Mouse (Mus musculus) granulocyte monocyte progenitor cell, adult 5-6 weeks (primary cell): ENCODE measurements around the gene Zfhx2. TPM values are rescaled to one million over a fixed set of nuclear protein-coding genes. Genes with fewer than 3 reads are reported as not detected.
A peak's percentile ranks its signal among the peaks of the same experiment; 100 is the strongest.

Experiments used
- ATAC-seq: replicated peaks from 2 replicates; pipeline ENCODE4 v1.8.0; 2016; ENCODE audit warnings: mild to moderate bottlenecking, moderate TSS enrichment, inconsistent platforms; ENCODE audit not compliant: poor library complexity, severe bottlenecking
- total RNA-seq, 2 experiments: library from RNA; stranded (forward) in 1 of 2; stranded (reverse) in 1 of 2; fragments of 200-712, 200-1000 nt in 1 of 2; fragments of >200 nt in 1 of 2; fragmentation: Nextera tagmentation in 1 of 2; gene quantifications; 2 replicates each; pipeline ENCODE4 v1.2.3; 2014 to 2017

The Zfhx2 gene
- total RNA-seq, 2 experiments from 2014 or later = 0.26 to 3.0 TPM

GRCm38 (mm10) chr14:55106990-55107389, 14.9 kb upstream of the Zfhx2 start:
- ATAC-seq = no peak

GRCm38 (mm10) chr14:55105836-55106809, 14.0 kb upstream of the Zfhx2 start, which contains the start of gene Ap1g2:
TSS of gene Ap1g2 (minus strand) at chr14:55106593.
- peak; percentile 80 for ATAC-seq

- ATAC-seq = peak; percentile 18; the same call in 1 of the 2 replicates
These were observed 13.3 kb upstream of the Zfhx2 start for GRCm38 (mm10) chr14:55105386-55105785.

GRCm38 (mm10) chr14:55104365-55104764, 12.2 kb upstream of the Zfhx2 start:
- no peak for ATAC-seq

GRCm38 (mm10) chr14:55102253-55102785, 10.2 kb upstream of the Zfhx2 start:
- ATAC-seq = no peak

- ATAC-seq = no peak
These were observed 9.5 kb upstream of the Zfhx2 start for GRCm38 (mm10) chr14:55101592-55101991.

GRCm38 (mm10) chr14:55098067-55098466, 5.9 kb upstream of the Zfhx2 start:
- peak; percentile 44 for ATAC-seq

GRCm38 (mm10) chr14:55097646-55098045, 5.5 kb upstream of the Zfhx2 start:
- no peak for ATAC-seq

GRCm38 (mm10) chr14:55096573-55097087, 4.5 kb upstream of the Zfhx2 start:
- ATAC-seq = no peak

- no peak for ATAC-seq
These were observed 3.5 kb upstream of the Zfhx2 start for GRCm38 (mm10) chr14:55095671-55096070.

- ATAC-seq = no peak
These were observed 3.1 kb upstream of the Zfhx2 start for GRCm38 (mm10) chr14:55095263-55095662.

- ATAC-seq = peak; percentile 51
These were observed 2.6 kb upstream of the Zfhx2 start, which contains the start of gene Thtpa for GRCm38 (mm10) chr14:55094704-55095231. TSS of gene Thtpa (plus strand) at chr14:55094784.

- ATAC-seq = no peak
These were observed 1.8 kb upstream of the Zfhx2 start for GRCm38 (mm10) chr14:55093927-55094326.

GRCm38 (mm10) chr14:55091209-55091865, 787 bp downstream of the Zfhx2 start:
- no peak for ATAC-seq

GRCm38 (mm10) chr14:55089199-55089947, 2.8 kb downstream of the Zfhx2 start:
- peak; percentile 18; the same call in 1 of the 2 replicates for ATAC-seq

GRCm38 (mm10) chr14:55086009-55086514, 6.1 kb downstream of the Zfhx2 start:
- no peak for ATAC-seq

GRCm38 (mm10) chr14:55085324-55086008, 6.7 kb downstream of the Zfhx2 start:
- no peak for ATAC-seq

- no peak for ATAC-seq
These were observed 8.6 kb downstream of the Zfhx2 start for GRCm38 (mm10) chr14:55083481-55083880.

- ATAC-seq = no peak
These were observed 11.0 kb downstream of the Zfhx2 start for GRCm38 (mm10) chr14:55081105-55081504.
